In genomic region chr5:65491767-65492715, GRCm38 (mm10) we compare ENCODE assay signal across 8 mouse cellular contexts. TPM values are rescaled to one million over a fixed set of nuclear protein-coding genes. Genes with fewer than 3 reads are reported as not detected.
DNase-seq lines count a peak whose midpoint lies in the region; ATAC-seq and TF ChIP-seq lines count a peak whose summit lies in the region.

No protein-coding gene starts in this region.

- TF ChIP-seq POLR2A in liver, adult 2 months (IDR thresholded peaks at IDR 0.05; ENCODE audit: extremely low read depth, insufficient read depth, low read length) = no peak

- no peaks in the 10 kb centered on the region for H3K9me3 ChIP-seq in embryonic facial prominence, embryonic 14.5 days (ENCODE audit: control insufficient read depth, low read length)
- no peaks in the 10 kb centered on the region for H3K9me3 ChIP-seq in heart, embryonic 10.5 days
- H3K9me3 ChIP-seq in kidney, embryonic 15.5 days (replicated peaks) = no peaks in the 10 kb centered on the region

- peak overlapping the region; percentile 96 for H3K27ac ChIP-seq in embryonic facial prominence, embryonic 14.5 days (replicated peaks; ENCODE audit: low read depth, low read length)
- H3K27ac ChIP-seq in heart, embryonic 10.5 days = peak overlapping the region; percentile 98
- H3K27ac ChIP-seq in kidney, embryonic 15.5 days = peak overlapping the region; percentile 98
- peak overlapping the region; percentile 70 for H3K27ac ChIP-seq in liver, adult 2 months (replicated peaks; ENCODE audit: insufficient read depth, low read depth, low read length)

- peak overlapping the region; percentile 90 for H3K4me3 ChIP-seq in embryonic facial prominence, embryonic 14.5 days (ENCODE audit: low read depth, low read length)
- H3K4me3 ChIP-seq in heart, embryonic 10.5 days = peak overlapping the region; percentile 98
- H3K4me3 ChIP-seq in kidney, embryonic 15.5 days (replicated peaks) = peak overlapping the region; percentile 88
- peak overlapping the region; percentile 71 for H3K4me3 ChIP-seq in liver, adult 2 months (ENCODE audit: insufficient read depth, low read depth, low read length)

- peak; percentile 86 for ATAC-seq in embryonic facial prominence, embryonic 14.5 days (ENCODE audit: low read depth)
- peak; percentile 84 for ATAC-seq in kidney, embryonic 15.5 days (replicated peaks; ENCODE audit: low FRiP score)
- ATAC-seq in monocyte, adult 5-6 weeks (replicated peaks; ENCODE audit: insufficient number of reproducible peaks, low FRiP score, low TSS enrichment, poor library complexity, severe bottlenecking) = peak; percentile 49

- DNase-seq in 3134 (ENCODE audit: extremely low read depth, insufficient read length, low spot score) = peak; percentile 80
- DNase-seq in adrenal gland, postnatal 36 days = peak; percentile 81 to 86
- DNase-seq in embryonic facial prominence, embryonic 14.5 days (ENCODE audit: low spot score) = peak; percentile 74
- peak; percentile 91 for DNase-seq in heart, embryonic 10.5 days (ENCODE audit: low spot score)
- DNase-seq in liver, adult 2 months (ENCODE audit: extremely low read depth, low read depth, low spot score) = peak; percentile 55
- DNase-seq in spleen, postnatal 36 days (ENCODE audit: low spot score in 2 of 2) = peak; percentile 78 to 83

- peaks cover 16% of the 10 kb centered on the region; the same call in 1 of the 2 replicates for H3K79me2 ChIP-seq in liver, adult 2 months (ENCODE audit: control insufficient read depth, insufficient read depth, low read length)

- H3K36me3 ChIP-seq in embryonic facial prominence, embryonic 14.5 days (ENCODE audit: control insufficient read depth, insufficient read depth, low read length) = 0 out of 2 replicates have a peak, but pooled peaks cover 4% of the 10 kb centered on the region
- no peaks in the 10 kb centered on the region for H3K36me3 ChIP-seq in heart, embryonic 10.5 days
- H3K36me3 ChIP-seq in kidney, embryonic 15.5 days = no peaks in the 10 kb centered on the region
- no peaks in the 10 kb centered on the region; the same call in 1 of the 2 replicates for H3K36me3 ChIP-seq in liver, adult 2 months (ENCODE audit: control insufficient read depth, insufficient read depth, low read length)

- peaks cover 14% of the 10 kb centered on the region for H3K4me1 ChIP-seq in embryonic facial prominence, embryonic 14.5 days (ENCODE audit: control insufficient read depth, insufficient read depth, low read length)
- peaks cover 26% of the 10 kb centered on the region for H3K4me1 ChIP-seq in heart, embryonic 10.5 days
- H3K4me1 ChIP-seq in kidney, embryonic 15.5 days = peaks cover 14% of the 10 kb centered on the region
- H3K4me1 ChIP-seq in liver, adult 2 months (ENCODE audit: control insufficient read depth, insufficient read depth, low read length) = no peaks in the 10 kb centered on the region; the same call in 1 of the 2 replicates

- 1% methylated on average over 47 of the region's 57 CpGs for WGBS in embryonic facial prominence, embryonic 14.5 days
- under 1% methylated on average over 55 of the region's 57 CpGs for WGBS in heart, embryonic 10.5 days
- under 1% methylated on average over 49 of the region's 57 CpGs for WGBS in kidney, embryonic 15.5 days
- under 1% methylated on average over 57 of the region's 57 CpGs for WGBS in liver, adult 2 months

- peak overlapping the region; percentile 79 for H3K4me2 ChIP-seq in embryonic facial prominence, embryonic 14.5 days (ENCODE audit: low read depth, low read length)
- H3K4me2 ChIP-seq in kidney, embryonic 15.5 days = peak overlapping the region; percentile 85

- no peaks in the 10 kb centered on the region for H3K27me3 ChIP-seq in embryonic facial prominence, embryonic 14.5 days (replicated peaks; ENCODE audit: control insufficient read depth, insufficient read depth, low read length)
- no peaks in the 10 kb centered on the region for H3K27me3 ChIP-seq in heart, embryonic 10.5 days (ENCODE audit: insufficient read depth, poor library complexity, severe bottlenecking)
- H3K27me3 ChIP-seq in kidney, embryonic 15.5 days = no peaks in the 10 kb centered on the region
- no peaks in the 10 kb centered on the region for H3K27me3 ChIP-seq in liver, adult 2 months (ENCODE audit: control insufficient read depth, insufficient read depth, low read length)

- peak overlapping the region; percentile 94 for H3K9ac ChIP-seq in embryonic facial prominence, embryonic 14.5 days (ENCODE audit: low read depth, low read length)
- peak overlapping the region; percentile 88 for H3K9ac ChIP-seq in kidney, embryonic 15.5 days
- H3K9ac ChIP-seq in liver, adult 2 months (ENCODE audit: low read depth, low read length) = peak overlapping the region; percentile 95

- TF ChIP-seq CTCF in liver, adult 2 months (IDR thresholded peaks at IDR 0.05; ENCODE audit: low read depth, low read length) = peak; percentile 33; the same call in 1 of the 2 replicates

RNA-seq across cellular contexts. Expression of gene Gm43552, which starts 0.6 kb away (rescaled TPM):
- 1 to 10 TPM in 1 of 2 experiments, not detected in 1; 6.0 TPM for total RNA-seq in adrenal gland, postnatal 36 days (2021)
- polyA plus RNA-seq in embryonic facial prominence, embryonic 14.5 days (2014; fragmentation: Nextera tagmentation; extraction: Ambion mirVana) = not detected in 2 replicates
- polyA plus RNA-seq in heart, embryonic 10.5 days (2016; fragmentation: Nextera tagmentation; extraction: Ambion mirVana) = not detected in 2 replicates
- not detected in 2 replicates for polyA plus RNA-seq in kidney, embryonic 15.5 days (2015; fragmentation: Nextera tagmentation; extraction: Ambion mirVana)
- not detected in 2 replicates for total RNA-seq in liver, adult 2 months (2014; rRNA removed)
- 14.5 and 16.3 TPM in 2 replicates for polyA plus RNA-seq in liver, adult 2 months (2012; rRNA removed)
- not detected in 3 replicates for total RNA-seq in monocyte, adult 5-6 weeks (2017)

RNA-seq across cellular contexts. Expression of gene Smim14, which starts 44.9 kb away (rescaled TPM):
- total RNA-seq in adrenal gland, postnatal 36 days (2021) = 100 to 1,000 TPM; 155 to 187 TPM
- polyA plus RNA-seq in embryonic facial prominence, embryonic 14.5 days (2014; fragmentation: Nextera tagmentation; extraction: Ambion mirVana) = 144 and 146 TPM in 2 replicates
- 99.0 and 106 TPM in 2 replicates for polyA plus RNA-seq in heart, embryonic 10.5 days (2016; fragmentation: Nextera tagmentation; extraction: Ambion mirVana)
- 96.9 and 107 TPM in 2 replicates for polyA plus RNA-seq in kidney, embryonic 15.5 days (2015; fragmentation: Nextera tagmentation; extraction: Ambion mirVana)
- 60.5 and 66.9 TPM in 2 replicates for total RNA-seq in liver, adult 2 months (2014; rRNA removed)
- 66.6 and 72.3 TPM in 2 replicates for polyA plus RNA-seq in liver, adult 2 months (2012; rRNA removed)
- total RNA-seq in monocyte, adult 5-6 weeks (2017) = 93.9 to 122 TPM (median 116 TPM) in 3 replicates

RNA-seq across cellular contexts. Expression of gene Ube2k, which starts 45.0 kb away (rescaled TPM):
- 10 to 100 TPM; 87.3 to 96.5 TPM for total RNA-seq in adrenal gland, postnatal 36 days (2021)
- polyA plus RNA-seq in embryonic facial prominence, embryonic 14.5 days (2014; fragmentation: Nextera tagmentation; extraction: Ambion mirVana) = 122 and 130 TPM in 2 replicates
- polyA plus RNA-seq in heart, embryonic 10.5 days (2016; fragmentation: Nextera tagmentation; extraction: Ambion mirVana) = 170 and 199 TPM in 2 replicates
- 171 and 184 TPM in 2 replicates for polyA plus RNA-seq in kidney, embryonic 15.5 days (2015; fragmentation: Nextera tagmentation; extraction: Ambion mirVana)
- 14.0 and 16.2 TPM in 2 replicates for total RNA-seq in liver, adult 2 months (2014; rRNA removed)
- polyA plus RNA-seq in liver, adult 2 months (2012; rRNA removed) = 19.0 and 20.7 TPM in 2 replicates
- total RNA-seq in monocyte, adult 5-6 weeks (2017) = 48.6 to 59.6 TPM (median 49.9 TPM) in 3 replicates

RNA-seq across cellular contexts. Expression of gene Ugdh, which starts 56.3 kb away (rescaled TPM):
- 10 to 100 TPM; 84.3 to 86.2 TPM for total RNA-seq in adrenal gland, postnatal 36 days (2021)
- polyA plus RNA-seq in embryonic facial prominence, embryonic 14.5 days (2014; fragmentation: Nextera tagmentation; extraction: Ambion mirVana) = 119 and 125 TPM in 2 replicates
- polyA plus RNA-seq in heart, embryonic 10.5 days (2016; fragmentation: Nextera tagmentation; extraction: Ambion mirVana) = 99.8 and 135 TPM in 2 replicates
- polyA plus RNA-seq in kidney, embryonic 15.5 days (2015; fragmentation: Nextera tagmentation; extraction: Ambion mirVana) = 92.0 and 97.3 TPM in 2 replicates
- total RNA-seq in liver, adult 2 months (2014; rRNA removed) = 118 and 169 TPM in 2 replicates
- 43.3 and 43.7 TPM in 2 replicates for polyA plus RNA-seq in liver, adult 2 months (2012; rRNA removed)
- total RNA-seq in monocyte, adult 5-6 weeks (2017) = 25.5 to 55.3 TPM (median 29.2 TPM) in 3 replicates

Comparison
In these comparisons a context has a peak if more than half of its experiments do, and no peak if none do; other contexts are left out.
1. Peak in every context shown above with its lines: DNase-seq, ATAC-seq, H3K4me3 ChIP-seq and H3K27ac ChIP-seq.
2. RNA of gene Gm43552, which starts 0.6 kb away (polyA plus RNA-seq): 14.5 to 16.3 TPM in liver, adult 2 months; not detected in embryonic facial prominence, embryonic 14.5 days, not detected in heart, embryonic 10.5 days and not detected in kidney, embryonic 15.5 days; every median in the first group is over 10 times any median in the second.